Mouse (Mus musculus): Measurements from ENCODE around the gene Gatad2a. TPM values are rescaled to one million over a fixed set of nuclear protein-coding genes. Genes with fewer than 3 reads are reported as not detected.

Gatad2a gene
- polyA plus RNA-seq, 1 experiment from 2014 or later: 58.9 TPM

GRCm38 (mm10) chr8:69919876-69920662 lies 76.1 kb downstream of the Gatad2a start:
- H3K4me3 ChIP-seq: no peak overlapping the region; the same call in 1 of the 2 replicates
- WGBS: 52% methylated on average over 11 of the region's 11 CpGs
- peak overlapping the region; percentile 79 for H3K27ac ChIP-seq
- peaks cover 55% of the 10 kb centered on the region for H3K36me3 ChIP-seq
- DNase-seq (ENCODE audit: low spot score): peak; percentile 74
- peaks cover 23% of the 10 kb centered on the region for H3K4me1 ChIP-seq
- no peaks in the 10 kb centered on the region for H3K27me3 ChIP-seq (ENCODE audit: low read depth, poor library complexity, severe bottlenecking)
- no peaks in the 10 kb centered on the region for H3K9me3 ChIP-seq (replicated peaks)

- peaks cover 62% of the 10 kb centered on the region for H3K36me3 ChIP-seq
- DNase-seq (ENCODE audit: low spot score): peak; percentile 75
- no peaks in the 10 kb centered on the region for H3K27me3 ChIP-seq (ENCODE audit: low read depth, poor library complexity, severe bottlenecking)
- H3K4me3 ChIP-seq: no peak overlapping the region
- WGBS: 72% methylated on average over 1 of the region's 1 CpGs
- no peak overlapping the region for H3K27ac ChIP-seq
- H3K9me3 ChIP-seq (replicated peaks): no peaks in the 10 kb centered on the region
- peaks cover 23% of the 10 kb centered on the region for H3K4me1 ChIP-seq
These were observed 77.2 kb downstream of the Gatad2a start for GRCm38 (mm10) chr8:69919010-69919409.

DNA sequence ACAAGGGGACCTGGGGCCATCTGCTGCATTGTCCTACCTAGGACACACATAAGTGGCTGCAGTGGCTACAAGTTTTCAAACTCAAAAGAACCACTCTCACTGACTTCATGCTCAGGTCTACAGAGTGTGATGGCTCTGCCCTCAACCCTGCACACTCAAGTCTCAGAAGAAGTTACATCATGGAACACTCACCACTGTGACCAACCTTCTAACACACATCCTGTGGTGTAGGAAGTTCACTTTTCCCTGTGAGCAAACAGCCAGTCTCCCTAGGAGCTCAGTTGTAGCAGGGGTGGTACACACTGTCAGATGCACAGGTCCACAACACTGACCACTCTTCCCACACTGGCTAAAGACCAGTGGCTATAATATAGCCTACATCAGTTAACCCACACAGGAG lies 77.7 kb downstream of the Gatad2a start:
- Histone ChIP-seq H3K36me3 (peaks cover 62% of the 10 kb centered on the region), H3K4me3 (no peak overlapping the region), H3K27ac (no peak overlapping the region), H3K4me1 (peaks cover 23% of the 10 kb centered on the region), H3K27me3 (ENCODE audit: low read depth, poor library complexity, severe bottlenecking) (no peaks in the 10 kb centered on the region), H3K9me3 (replicated peaks) (no peaks in the 10 kb centered on the region)
- no peak for DNase-seq (ENCODE audit: low spot score)

GRCm38 (mm10) chr8:69915748-69916147 lies 80.4 kb downstream of the Gatad2a start:
- no peak for DNase-seq (ENCODE audit: low spot score)
- Histone ChIP-seq H3K9me3 (replicated peaks) (no peaks in the 10 kb centered on the region), H3K4me1 (peaks cover 10% of the 10 kb centered on the region), H3K4me3 (no peak overlapping the region), H3K27ac (no peak overlapping the region), H3K36me3 (peaks cover 75% of the 10 kb centered on the region), H3K27me3 (ENCODE audit: low read depth, poor library complexity, severe bottlenecking) (no peaks in the 10 kb centered on the region)
- 70% methylated on average over 5 of the region's 5 CpGs for WGBS

DNA sequence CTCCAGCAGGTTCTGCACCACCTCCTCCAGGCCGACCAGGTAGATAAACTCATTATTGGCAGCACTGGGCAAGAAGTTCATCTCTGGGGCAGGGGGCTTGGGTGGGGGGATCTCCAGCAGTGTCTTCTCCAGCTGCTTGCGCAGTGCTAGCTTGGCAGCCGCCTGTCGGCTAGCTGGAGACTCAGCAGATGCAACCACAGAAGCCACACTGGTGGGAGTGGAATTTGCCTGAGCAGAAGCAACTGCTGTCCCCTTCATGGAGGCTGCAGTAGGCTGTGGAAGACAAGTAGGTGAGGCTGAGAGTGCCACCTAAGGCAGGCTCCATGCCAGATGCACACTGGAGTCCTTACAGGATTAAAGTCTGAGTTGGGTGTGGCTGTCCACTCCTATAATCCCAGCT lies 81.7 kb downstream of the Gatad2a start:
- DNase-seq (ENCODE audit: low spot score): no peak
- Histone ChIP-seq H3K27me3 (ENCODE audit: low read depth, poor library complexity, severe bottlenecking) (no peaks in the 10 kb centered on the region), H3K27ac (no peak overlapping the region), H3K4me3 (no peak overlapping the region), H3K4me1 (no peaks in the 10 kb centered on the region), H3K9me3 (replicated peaks) (no peaks in the 10 kb centered on the region), H3K36me3 (peaks cover 87% of the 10 kb centered on the region)
- 91% methylated on average over 4 of the region's 4 CpGs for WGBS

DNA sequence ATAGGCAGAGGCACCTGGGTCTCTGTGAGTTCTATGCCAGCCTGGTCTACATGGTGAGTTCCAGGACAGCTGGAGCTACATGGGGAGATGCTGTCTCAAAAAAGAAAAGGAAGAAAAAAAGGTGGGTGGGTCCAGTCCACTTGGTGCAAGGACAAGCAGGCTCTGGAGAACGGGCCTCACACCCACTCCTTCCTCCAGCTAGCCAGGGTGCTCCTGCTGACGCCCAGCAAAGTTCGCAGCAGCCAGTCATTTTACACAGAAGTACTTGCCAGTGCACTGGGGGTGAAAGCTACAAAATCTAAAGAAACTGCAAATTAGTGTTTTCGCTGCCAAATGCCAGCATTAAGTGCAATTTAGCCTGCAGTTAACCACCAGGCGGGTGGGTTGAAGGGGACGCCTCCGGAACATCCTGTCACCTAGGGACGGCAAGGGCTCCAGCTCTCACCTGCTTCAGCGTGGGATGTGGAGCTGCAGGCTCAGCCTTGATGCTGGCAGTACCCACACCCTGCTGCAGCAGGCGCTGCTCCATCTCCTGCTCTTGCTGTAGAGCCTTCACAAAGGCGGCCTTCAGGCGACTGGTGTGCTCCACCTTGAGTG lies 83.6 kb downstream of the Gatad2a start:
- DNase-seq (ENCODE audit: low spot score): no peak
- 90% methylated on average over 12 of the region's 12 CpGs for WGBS
- no peaks in the 10 kb centered on the region for H3K27me3 ChIP-seq (ENCODE audit: low read depth, poor library complexity, severe bottlenecking)

DNA sequence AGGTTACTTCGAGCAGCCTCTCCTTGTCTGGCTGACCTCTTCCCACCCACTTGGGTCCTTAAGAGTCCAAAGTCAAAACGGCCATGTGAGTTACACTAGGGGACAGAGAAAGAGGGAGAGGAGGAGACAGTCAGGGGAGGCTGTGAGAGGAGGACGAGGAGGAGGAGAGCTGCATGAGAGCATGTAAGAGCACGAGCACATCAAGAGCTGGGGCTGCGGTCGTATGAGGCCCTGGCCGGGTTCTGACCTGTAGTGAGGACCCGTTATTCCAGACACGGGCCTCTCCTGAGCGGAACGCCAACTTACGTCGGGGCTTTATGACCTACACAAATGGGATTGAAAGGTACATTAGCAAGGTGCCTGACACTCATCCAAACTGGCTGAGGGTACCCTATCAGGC lies 84.3 kb downstream of the Gatad2a start:
- no peaks in the 10 kb centered on the region for H3K27me3 ChIP-seq (ENCODE audit: low read depth, poor library complexity, severe bottlenecking)
- H3K4me3 ChIP-seq: no peak overlapping the region
- H3K9me3 ChIP-seq (replicated peaks): no peaks in the 10 kb centered on the region
- 89% methylated on average over 13 of the region's 13 CpGs for WGBS
- H3K36me3 ChIP-seq: peaks cover 100% of the 10 kb centered on the region
- H3K4me1 ChIP-seq: no peaks in the 10 kb centered on the region
- H3K27ac ChIP-seq: no peak overlapping the region
- no peak for DNase-seq (ENCODE audit: low spot score)

More for the DNA sequence above, 83.6 kb downstream of the Gatad2a start:
- H3K27ac ChIP-seq: no peak overlapping the region
- no peaks in the 10 kb centered on the region for H3K9me3 ChIP-seq (replicated peaks)
- peaks cover 100% of the 10 kb centered on the region for H3K36me3 ChIP-seq
- no peak overlapping the region for H3K4me3 ChIP-seq
- no peaks in the 10 kb centered on the region for H3K4me1 ChIP-seq

DNA sequence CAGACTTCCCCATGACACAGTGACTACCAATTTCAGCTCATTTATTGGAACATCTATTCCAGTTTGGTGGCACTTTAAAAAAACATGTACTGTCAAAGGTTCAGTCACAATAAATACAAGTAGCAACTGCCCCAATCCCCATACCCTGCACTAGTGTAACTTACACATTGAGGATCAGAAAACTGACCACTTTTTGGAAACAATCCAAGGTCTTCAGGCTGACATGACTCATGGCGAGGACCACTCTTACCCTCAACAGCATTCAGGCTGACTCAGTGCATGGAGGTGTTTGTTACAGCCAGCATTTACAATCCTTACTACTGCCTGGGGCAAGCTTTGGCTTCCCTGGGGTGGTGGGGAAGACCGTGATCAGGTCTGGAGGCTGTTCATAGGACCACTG lies 89.1 kb downstream of the Gatad2a start:
- Histone ChIP-seq H3K4me1 (peaks cover 23% of the 10 kb centered on the region), H3K36me3 (peaks cover 61% of the 10 kb centered on the region), H3K27me3 (ENCODE audit: low read depth, poor library complexity, severe bottlenecking) (no peaks in the 10 kb centered on the region), H3K4me3 (no peak overlapping the region), H3K27ac (no peak overlapping the region), H3K9me3 (replicated peaks) (no peaks in the 10 kb centered on the region)
- WGBS: 91% methylated on average over 2 of the region's 2 CpGs
- DNase-seq (ENCODE audit: low spot score): no peak

GRCm38 (mm10) chr8:69906260-69906659 lies 89.9 kb downstream of the Gatad2a start:
- Histone ChIP-seq H3K4me1 (peaks cover 28% of the 10 kb centered on the region), H3K36me3 (peaks cover 52% of the 10 kb centered on the region), H3K9me3 (replicated peaks) (no peaks in the 10 kb centered on the region), H3K4me3 (no peak overlapping the region), H3K27me3 (ENCODE audit: low read depth, poor library complexity, severe bottlenecking) (no peaks in the 10 kb centered on the region), H3K27ac (no peak overlapping the region)
- DNase-seq (ENCODE audit: low spot score): no peak
- 91% methylated on average over 2 of the region's 2 CpGs for WGBS

- Histone ChIP-seq H3K36me3 (peaks cover 41% of the 10 kb centered on the region), H3K4me1 (peaks cover 39% of the 10 kb centered on the region), H3K4me3 (peak overlapping the region; percentile 79), H3K27me3 (ENCODE audit: low read depth, poor library complexity, severe bottlenecking) (no peaks in the 10 kb centered on the region), H3K9me3 (replicated peaks) (no peaks in the 10 kb centered on the region), H3K27ac (no peak overlapping the region)
- WGBS: 83% methylated on average over 8 of the region's 8 CpGs
- no peak for DNase-seq (ENCODE audit: low spot score)
These were observed 92.1 kb downstream of the Gatad2a start for GRCm38 (mm10) chr8:69904096-69904495.

- no peaks in the 10 kb centered on the region for H3K9me3 ChIP-seq (replicated peaks)
- WGBS: under 1% methylated on average over 45 of the region's 45 CpGs
- peak; percentile 100 for DNase-seq (ENCODE audit: low spot score)
- peaks cover 41% of the 10 kb centered on the region for H3K36me3 ChIP-seq
- H3K27ac ChIP-seq: peak overlapping the region; percentile 95
- peak overlapping the region; percentile 79 for H3K4me3 ChIP-seq
- no peaks in the 10 kb centered on the region for H3K27me3 ChIP-seq (ENCODE audit: low read depth, poor library complexity, severe bottlenecking)
- peaks cover 39% of the 10 kb centered on the region for H3K4me1 ChIP-seq
These were observed 93.1 kb downstream of the Gatad2a start for GRCm38 (mm10) chr8:69903063-69903542.

DNA sequence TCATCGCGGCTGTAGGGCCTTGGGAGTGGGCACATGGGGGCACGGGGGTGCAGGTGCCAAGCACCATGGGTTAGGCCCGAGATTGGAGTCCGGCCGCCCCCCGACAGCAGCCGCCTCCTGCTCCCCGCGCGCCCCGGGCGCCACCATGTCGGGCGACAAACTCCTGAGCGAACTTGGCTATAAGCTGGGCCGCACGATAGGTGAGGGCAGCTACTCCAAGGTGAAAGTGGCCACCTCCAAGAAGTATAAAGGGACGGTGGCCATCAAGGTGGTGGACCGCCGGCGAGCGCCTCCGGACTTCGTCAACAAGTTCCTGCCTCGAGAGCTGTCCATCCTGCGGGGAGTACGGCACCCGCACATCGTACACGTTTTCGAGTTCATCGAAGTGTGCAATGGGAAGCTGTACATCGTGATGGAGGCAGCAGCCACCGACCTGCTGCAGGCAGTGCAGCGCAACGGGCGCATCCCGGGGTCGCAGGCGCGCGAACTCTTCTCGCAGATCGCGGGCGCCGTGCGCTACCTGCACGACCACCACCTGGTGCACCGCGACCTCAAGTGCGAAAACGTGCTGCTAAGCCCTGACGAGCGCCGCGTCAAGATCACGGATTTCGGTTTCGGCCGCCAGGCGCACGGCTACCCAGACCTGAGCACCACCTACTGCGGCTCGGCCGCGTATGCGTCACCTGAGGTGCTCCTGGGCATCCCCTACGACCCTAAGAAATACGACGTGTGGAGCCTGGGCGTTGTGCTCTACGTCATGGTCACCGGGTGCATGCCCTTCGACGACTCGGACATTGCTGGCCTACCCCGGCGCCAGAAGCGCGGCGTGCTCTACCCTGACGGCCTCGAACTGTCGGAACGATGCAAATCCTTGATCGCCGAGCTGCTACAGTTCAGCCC lies 93.8 kb downstream of the Gatad2a start, which contains the start of the genes Tssk6, Ndufa13 and Yjefn3:
Gene Tssk6, plus strand, starts transcription at position 22 of the 900 bp plus-strand sequence.
Gene Ndufa13, minus strand, starts transcription at position 396 of the 900 bp plus-strand sequence.
Gene Yjefn3, minus strand, starts transcription at position 550 of the 900 bp plus-strand sequence.
- H3K4me3 ChIP-seq: peak within 1 kb of the TSS; percentile 79
- no peak for DNase-seq (ENCODE audit: low spot score)
- peaks cover 39% of the 10 kb centered on the region for H3K4me1 ChIP-seq
- no peaks in the 10 kb centered on the region for H3K9me3 ChIP-seq (replicated peaks)
- H3K36me3 ChIP-seq: peaks cover 41% of the 10 kb centered on the region
- H3K27ac ChIP-seq: peak within 1 kb of the TSS; percentile 95
- no peaks in the 10 kb centered on the region for H3K27me3 ChIP-seq (ENCODE audit: low read depth, poor library complexity, severe bottlenecking)
- WGBS: 5% methylated on average over 89 of the region's 89 CpGs
